Mouse (Mus musculus) kidney, embryonic 16.5 days (tissue): ENCODE measurements around the gene Usp2. TPM values are rescaled to one million over a fixed set of nuclear protein-coding genes. Genes with fewer than 3 reads are reported as not detected.

Source experiments
- ATAC-seq: fragments of 200-750 bp; cut with Nextera tagmentation; 2 replicates; pipeline ENCODE4 v1.8.0; 2017; ENCODE audit warnings: moderate TSS enrichment; ENCODE audit not compliant: low FRiP score, low TSS enrichment
- H3K27ac ChIP-seq: fragments of 300-500 bp; sonication (generic); 2 replicates; pipeline ENCODE4 v1.5.1; 2014; ENCODE audit warnings: low read length
- H3K27me3 ChIP-seq: fragments of 300-500 bp; sonication (generic); 2 replicates; pipeline ENCODE4 v1.6.1; 2014; ENCODE audit warnings: low read length, control low read depth, mixed read lengths; ENCODE audit not compliant: insufficient read depth
- H3K36me3 ChIP-seq: fragments of 300-500 bp; sonication (generic); 2 replicates; pipeline ENCODE4 v1.6.1; 2014; ENCODE audit warnings: low read length, control low read depth, mixed read lengths; ENCODE audit not compliant: insufficient read depth
- H3K4me1 ChIP-seq: fragments of 300-500 bp; sonication (generic); 2 replicates; pipeline ENCODE4 v1.6.1; 2014; ENCODE audit warnings: low read length, control low read depth, mixed read lengths; ENCODE audit not compliant: insufficient read depth
- H3K4me2 ChIP-seq: fragments of 300-500 bp; sonication (generic); replicated peaks from 2 replicates; pipeline ENCODE4 v1.6.1; 2014; ENCODE audit warnings: low read depth, low read length
- H3K4me3 ChIP-seq: fragments of 300-500 bp; sonication (generic); 2 replicates; pipeline ENCODE4 v1.5.1; 2014; ENCODE audit warnings: mild to moderate bottlenecking, low read length
- H3K9ac ChIP-seq: fragments of 300-500 bp; sonication (generic); replicated peaks from 2 replicates; pipeline ENCODE4 v1.6.1; 2014; ENCODE audit warnings: low read length
- H3K9me3 ChIP-seq: fragments of 300-500 bp; sonication (generic); 2 replicates; pipeline ENCODE4 v1.6.1; 2016; ENCODE audit warnings: low read length, control low read depth
- WGBS: fragments of 180-500 bp; shearing (Covaris S2); extraction: QIAGEN DNeasy Blood & Tissue Kit; methylation state at CpG from one replicate; pipeline ENCODE4 v1.1.7; 2014; 5-methylcytosine and 5-hydroxymethylcytosine counted together
- polyA plus RNA-seq: library from polyadenylated mRNA; unstranded; fragments of >200 nt; fragmentation: Nextera tagmentation; extraction: Ambion mirVana; gene quantifications from 2 replicates; pipeline ENCODE4 v1.2.1, GENCODE M21; 2015

Gene Usp2
- polyA plus RNA-seq, 1 experiment from 2014 or later, result 53.9 TPM

DNA sequence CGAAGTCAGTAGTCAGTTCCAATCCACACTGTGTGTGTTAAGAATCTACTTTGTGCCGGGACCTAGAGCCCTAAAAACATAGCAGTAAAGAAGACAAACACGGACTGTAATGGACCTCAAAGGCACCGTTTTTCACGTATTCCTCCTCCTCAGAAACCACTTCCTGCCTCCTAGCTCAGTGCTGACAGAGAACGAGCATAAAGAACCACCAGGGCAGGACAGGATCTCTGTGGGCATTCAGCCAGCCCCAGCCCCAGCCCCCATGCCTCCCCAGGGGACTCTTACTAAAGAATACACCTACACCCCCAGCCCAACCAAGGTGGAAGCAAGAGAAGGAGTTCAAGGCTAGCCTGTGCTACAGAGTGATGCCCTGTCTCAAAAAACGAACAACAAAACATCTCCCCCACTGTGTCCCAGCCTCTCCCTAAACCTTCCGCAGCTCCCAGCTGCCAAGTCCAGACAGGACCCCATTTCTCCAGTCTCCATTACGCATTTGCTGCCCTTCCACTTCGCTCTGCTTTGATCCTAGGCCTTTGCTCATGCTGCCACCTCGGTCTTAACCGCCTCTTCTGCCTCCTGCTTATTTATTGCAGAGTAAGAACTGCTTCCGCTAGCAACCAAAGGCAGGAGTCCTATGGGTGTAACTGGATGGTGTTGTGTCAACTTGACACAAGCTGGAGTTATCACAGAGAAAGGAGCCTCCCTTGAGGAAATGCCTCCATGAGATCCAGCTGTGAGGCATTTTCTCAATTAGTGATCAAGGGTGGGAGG lies 32.7 kb upstream of the Usp2 start:
- WGBS, result 49% methylated on average over 13 of the region's 13 CpGs
- H3K36me3 ChIP-seq, result no peaks in the 10 kb centered on the region
- no peak for ATAC-seq
- no peaks in the 10 kb centered on the region for H3K9me3 ChIP-seq
- H3K4me3 ChIP-seq, result no peak overlapping the region
- peaks cover 5% of the 10 kb centered on the region for H3K4me1 ChIP-seq
- no peaks in the 10 kb centered on the region for H3K27me3 ChIP-seq
- no peak overlapping the region for H3K4me2 ChIP-seq
- no peak overlapping the region for H3K27ac ChIP-seq
- H3K9ac ChIP-seq, result no peak overlapping the region

DNA sequence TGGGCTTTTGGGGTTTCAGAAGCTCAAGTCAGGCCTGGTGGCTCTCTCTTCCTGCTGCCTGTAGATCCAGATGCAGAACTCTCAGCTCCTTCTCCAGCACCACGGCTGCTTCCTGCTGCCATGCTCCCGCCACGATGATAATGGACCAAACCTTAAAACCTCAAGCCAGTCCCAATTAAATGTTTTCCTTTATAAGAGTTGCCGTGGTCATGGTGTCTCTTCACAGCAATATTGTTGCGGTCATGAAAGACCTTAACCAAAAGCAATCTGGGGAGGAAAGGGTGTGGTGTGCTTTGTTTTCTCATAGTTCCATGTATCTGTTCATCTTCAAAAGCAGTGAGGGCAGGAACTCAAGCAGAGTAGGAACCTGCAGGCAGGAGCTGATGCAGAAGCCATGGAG lies 29.7 kb upstream of the Usp2 start:
- no peaks in the 10 kb centered on the region for H3K9me3 ChIP-seq
- H3K4me3 ChIP-seq, result no peak overlapping the region
- H3K27ac ChIP-seq, result no peak overlapping the region
- 94% methylated on average over 5 of the region's 5 CpGs for WGBS
- ATAC-seq, result no peak
- no peaks in the 10 kb centered on the region for H3K36me3 ChIP-seq
- H3K4me2 ChIP-seq, result no peak overlapping the region
- H3K27me3 ChIP-seq, result peaks cover 4% of the 10 kb centered on the region; the same call in 1 of the 2 replicates
- H3K9ac ChIP-seq, result no peak overlapping the region
- no peaks in the 10 kb centered on the region for H3K4me1 ChIP-seq

DNA sequence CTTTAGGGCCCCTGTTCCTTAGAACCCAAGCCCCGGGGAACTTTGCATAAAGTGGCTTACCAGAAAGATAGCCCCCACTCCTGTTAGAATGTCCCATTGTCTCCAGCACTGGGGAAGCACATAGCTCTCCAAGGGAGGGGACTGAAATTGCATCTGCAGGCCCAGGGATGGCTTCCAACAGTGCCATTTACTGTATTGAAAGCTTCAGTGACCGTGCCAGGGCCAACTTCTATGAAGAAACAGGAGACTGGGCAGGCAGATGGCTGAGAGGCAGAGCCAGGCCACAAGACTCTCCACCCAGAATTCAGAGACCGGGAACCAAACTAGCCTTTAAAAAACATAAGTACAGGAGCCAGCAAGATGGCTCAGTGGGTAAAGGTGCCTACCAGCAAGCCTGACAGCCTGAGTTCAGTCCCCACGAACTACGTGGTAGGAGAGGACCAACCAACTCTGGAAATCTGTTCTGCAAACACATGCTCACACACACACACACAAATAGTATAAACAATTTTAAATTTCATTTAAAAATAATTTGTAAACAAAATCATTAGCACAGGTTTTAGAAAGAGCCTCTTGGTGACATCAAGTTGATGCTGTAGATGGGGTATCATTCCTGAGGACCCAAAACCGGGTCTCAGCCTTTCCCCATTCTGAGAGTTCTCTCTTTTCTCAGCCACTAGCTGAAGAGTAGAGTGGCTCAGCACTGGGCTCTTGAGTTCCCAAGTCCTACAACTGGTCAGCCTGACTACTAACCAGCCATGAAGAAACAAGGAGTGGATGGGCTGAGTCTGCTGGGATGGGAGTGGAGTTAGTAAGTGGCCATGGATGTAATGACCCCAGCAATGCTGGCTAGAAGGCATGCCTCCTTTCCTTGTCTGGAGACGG lies 25.1 kb upstream of the Usp2 start:
- Histone ChIP-seq H3K9me3 (no peaks in the 10 kb centered on the region), H3K27ac (no peak overlapping the region), H3K4me1 (peaks cover 16% of the 10 kb centered on the region; the same call in 1 of the 2 replicates), H3K4me3 (no peak overlapping the region), H3K4me2 (no peak overlapping the region), H3K36me3 (no peaks in the 10 kb centered on the region), H3K27me3 (peaks cover 30% of the 10 kb centered on the region), H3K9ac (no peak overlapping the region)
- no peak for ATAC-seq
- 71% methylated on average over 7 of the region's 7 CpGs for WGBS

DNA sequence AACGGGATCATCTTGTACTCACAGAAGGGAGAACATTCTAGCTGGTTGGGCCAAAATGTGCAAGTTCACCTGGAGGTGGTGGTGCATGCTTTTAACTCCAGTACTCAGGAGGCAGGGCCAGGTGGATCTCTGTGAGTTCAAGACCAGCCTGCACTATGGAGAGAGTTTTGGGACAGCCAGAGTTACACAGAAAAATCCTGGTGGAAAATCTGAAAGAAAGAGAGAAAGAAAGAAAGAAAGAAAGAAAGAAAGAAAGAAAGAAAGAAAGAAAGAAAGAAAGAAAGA lies 24.5 kb upstream of the Usp2 start:
- no peaks in the 10 kb centered on the region for H3K9me3 ChIP-seq
- H3K4me3 ChIP-seq, result no peak overlapping the region
- no peak overlapping the region for H3K27ac ChIP-seq
- WGBS, result 89% methylated on average over 1 of the region's 1 CpGs
- no peak for ATAC-seq
- no peak overlapping the region for H3K4me2 ChIP-seq
- H3K27me3 ChIP-seq, result peaks cover 30% of the 10 kb centered on the region
- peaks cover 16% of the 10 kb centered on the region; the same call in 1 of the 2 replicates for H3K4me1 ChIP-seq
- no peak overlapping the region for H3K9ac ChIP-seq
- no peaks in the 10 kb centered on the region for H3K36me3 ChIP-seq

DNA sequence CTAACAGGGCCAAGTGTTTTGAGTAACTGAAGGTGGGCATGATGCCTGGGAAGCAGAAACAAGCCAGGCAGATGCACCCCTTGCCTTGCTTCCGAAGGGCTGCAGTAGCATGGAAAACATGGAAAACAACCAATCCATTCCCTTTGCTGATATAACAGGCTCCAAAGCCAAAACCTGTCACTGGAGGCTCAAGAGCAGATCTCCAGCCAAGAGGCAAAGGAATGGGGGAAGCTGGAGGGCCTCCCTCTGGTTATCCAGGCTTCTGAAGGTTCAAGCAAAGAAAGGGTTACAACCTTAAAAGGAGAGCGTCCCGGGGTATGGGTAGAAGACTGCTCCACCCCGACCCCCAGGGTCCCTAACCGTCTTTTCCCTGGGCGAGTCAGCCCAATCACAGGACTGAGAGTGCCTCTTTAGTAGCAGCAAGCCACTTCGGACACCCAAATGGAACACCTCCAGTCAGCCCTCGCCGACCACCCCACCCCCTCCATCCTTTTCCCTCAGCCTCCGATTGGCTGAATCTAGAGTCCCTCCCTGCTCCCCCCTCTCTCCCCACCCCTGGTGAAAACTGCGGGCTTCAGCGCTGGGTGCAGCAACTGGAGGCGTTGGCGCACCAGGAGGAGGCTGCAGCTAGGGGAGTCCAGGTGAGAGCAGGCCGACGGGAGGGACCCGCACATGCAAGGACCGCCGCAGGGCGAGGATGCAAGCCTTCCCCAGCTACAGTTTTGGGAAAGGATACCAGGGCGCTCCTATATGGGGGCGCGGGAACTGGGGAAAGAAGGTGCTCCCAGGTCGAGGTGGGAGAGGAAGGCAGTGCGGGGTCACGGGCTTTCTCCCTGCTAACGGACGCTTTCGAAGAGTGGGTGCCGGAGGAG lies 23.7 kb upstream of the Usp2 start, which contains the start of gene Thy1:
Gene Thy1 (plus strand): TSS at position 549 of the 872 bp plus-strand sequence.
- peak within 1 kb of the TSS; percentile 49; the same call in 1 of the 2 replicates for H3K9ac ChIP-seq
- H3K27ac ChIP-seq, result no peak within 1 kb of the TSS
- H3K4me2 ChIP-seq, result peak within 1 kb of the TSS; percentile 60
- peaks cover 30% of the 10 kb centered on the region for H3K27me3 ChIP-seq
- ATAC-seq, result peak; percentile 82
- H3K36me3 ChIP-seq, result no peaks in the 10 kb centered on the region
- H3K9me3 ChIP-seq, result no peaks in the 10 kb centered on the region
- peaks cover 16% of the 10 kb centered on the region; the same call in 1 of the 2 replicates for H3K4me1 ChIP-seq
- under 1% methylated on average over 30 of the region's 30 CpGs for WGBS
- peak within 1 kb of the TSS; percentile 50 for H3K4me3 ChIP-seq

DNA sequence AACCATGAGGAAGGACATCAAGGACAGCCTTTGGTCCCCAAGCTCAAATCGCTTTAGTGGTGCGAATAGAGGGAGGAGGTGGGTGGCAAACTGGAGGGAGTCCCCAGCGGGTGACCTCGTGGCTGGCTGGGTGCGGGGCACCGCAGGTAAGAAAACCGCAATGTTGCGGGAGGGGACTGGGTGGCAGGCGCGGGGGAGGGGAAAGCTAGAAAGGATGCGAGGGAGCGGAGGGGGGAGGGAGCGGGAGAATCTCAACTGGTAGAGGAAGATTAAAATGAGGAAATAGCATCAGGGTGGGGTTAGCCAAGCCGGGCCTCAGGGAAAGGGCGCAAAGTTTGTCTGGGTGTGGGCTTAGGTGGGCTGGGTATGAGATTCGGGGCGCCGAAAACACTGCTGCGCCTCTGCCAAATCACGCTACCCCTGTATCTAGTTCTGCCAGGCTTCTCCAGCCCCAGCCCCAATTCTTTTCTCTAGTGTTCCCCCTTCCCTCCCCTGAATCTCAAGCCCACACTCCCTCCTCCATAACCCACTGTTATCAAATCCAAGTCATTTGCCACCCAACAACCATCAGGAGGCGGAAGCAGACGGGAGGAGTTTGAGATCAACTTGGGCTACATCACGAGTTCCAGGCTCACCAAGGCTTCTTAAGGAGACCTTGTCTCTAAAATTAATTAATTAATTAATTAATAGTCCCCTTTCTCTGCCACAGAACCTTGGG lies 23.0 kb upstream of the Usp2 start:
- H3K4me1 ChIP-seq, result peaks cover 16% of the 10 kb centered on the region; the same call in 1 of the 2 replicates
- no peaks in the 10 kb centered on the region for H3K36me3 ChIP-seq
- H3K4me3 ChIP-seq, result peak overlapping the region; percentile 50
- H3K27ac ChIP-seq, result no peak overlapping the region
- 4% methylated on average over 21 of the region's 23 CpGs for WGBS
- no peak for ATAC-seq
- H3K27me3 ChIP-seq, result peaks cover 30% of the 10 kb centered on the region
- peak overlapping the region; percentile 49; the same call in 1 of the 2 replicates for H3K9ac ChIP-seq
- no peaks in the 10 kb centered on the region for H3K9me3 ChIP-seq
- H3K4me2 ChIP-seq, result peak overlapping the region; percentile 60

DNA sequence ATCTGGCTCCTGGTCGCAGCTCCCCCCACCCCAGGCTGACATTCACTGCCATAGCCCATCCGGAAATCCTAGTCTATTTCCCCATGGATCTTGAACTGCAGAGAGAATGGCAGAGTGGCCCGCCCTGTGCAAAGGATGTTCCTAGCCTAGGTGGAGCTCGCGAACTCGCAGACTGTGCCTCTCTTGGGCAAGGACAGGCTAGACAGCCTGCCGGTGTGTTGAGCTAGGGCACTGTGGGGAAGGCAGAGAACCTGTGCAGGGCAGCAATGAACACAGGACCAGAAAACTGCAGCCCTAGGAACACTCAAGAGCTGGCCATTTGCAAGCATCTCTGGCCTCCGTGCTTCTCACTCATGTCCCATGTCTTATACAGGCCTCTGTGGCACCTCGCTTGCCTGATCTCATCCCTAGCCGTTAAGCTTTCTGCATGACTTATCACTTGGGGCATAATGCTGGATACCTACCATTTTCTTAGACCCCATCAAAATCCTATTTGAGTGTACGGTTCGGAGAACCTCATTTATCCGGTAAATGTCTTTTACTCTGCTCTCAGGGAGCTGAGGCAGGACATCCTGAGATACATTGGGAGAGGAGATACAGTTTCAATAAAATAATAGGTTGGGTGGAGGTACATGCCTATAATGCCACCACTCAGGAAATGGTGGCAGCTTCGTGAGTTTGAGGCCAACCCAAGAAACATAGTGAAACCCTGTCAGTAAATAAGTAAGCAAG lies 22.2 kb upstream of the Usp2 start:
- Histone ChIP-seq H3K9me3 (no peaks in the 10 kb centered on the region), H3K4me2 (peak overlapping the region; percentile 60), H3K27ac (no peak overlapping the region), H3K36me3 (no peaks in the 10 kb centered on the region), H3K4me1 (peaks cover 16% of the 10 kb centered on the region; the same call in 1 of the 2 replicates), H3K9ac (0 out of 2 replicates have a peak overlapping the region, but pooled peaks have one; percentile 22), H3K27me3 (peaks cover 30% of the 10 kb centered on the region), H3K4me3 (peak overlapping the region; percentile 50)
- 43% methylated on average over 14 of the region's 14 CpGs for WGBS
- no peak for ATAC-seq

DNA sequence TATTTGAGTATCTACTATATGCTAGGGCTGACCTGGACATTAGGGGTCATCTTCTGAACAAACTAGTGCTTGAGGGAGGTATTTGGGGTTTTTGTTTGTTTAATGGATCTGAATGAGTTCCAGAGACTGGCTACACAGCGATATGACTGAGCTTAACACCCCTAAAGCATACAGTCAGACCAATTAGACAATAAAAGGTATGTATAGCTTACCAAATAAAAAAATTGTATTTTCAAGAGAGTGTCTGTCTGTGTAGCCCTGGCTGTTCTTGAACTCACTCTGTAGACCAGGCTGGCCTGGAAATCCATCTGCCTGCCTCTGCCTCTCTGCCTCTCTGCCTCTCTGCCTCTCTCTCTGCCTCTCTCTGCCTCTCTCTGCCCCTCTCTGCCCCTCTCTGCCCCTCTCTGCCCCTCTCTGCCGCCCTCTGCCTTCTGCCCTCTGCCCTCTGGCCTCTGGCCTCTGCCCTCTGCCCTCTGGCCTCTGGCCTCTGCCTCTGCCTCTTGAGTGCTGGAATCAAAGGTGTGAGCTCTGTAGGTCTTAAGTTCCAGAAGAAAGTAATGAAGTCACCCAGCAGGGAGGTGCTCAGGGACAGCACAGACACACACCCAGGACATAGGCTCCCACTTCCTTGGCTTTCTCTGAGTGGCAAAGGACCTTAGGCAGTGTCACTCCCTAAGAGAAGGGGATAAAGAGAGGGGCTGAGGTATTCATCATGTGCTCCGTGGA lies 21.5 kb upstream of the Usp2 start:
- 76% methylated on average over 3 of the region's 3 CpGs for whole genome bisulfite sequencing
- H3K27me3 ChIP-seq, result peaks cover 30% of the 10 kb centered on the region
- ATAC-seq, result no peak

More for the DNA sequence above, 21.5 kb upstream of the Usp2 start:
- Histone ChIP-seq H3K4me1 (peaks cover 16% of the 10 kb centered on the region; the same call in 1 of the 2 replicates), H3K36me3 (no peaks in the 10 kb centered on the region), H3K4me3 (peak overlapping the region; percentile 50; the same call in 1 of the 2 replicates), H3K27ac (no peak overlapping the region), H3K9me3 (no peaks in the 10 kb centered on the region), H3K4me2 (peak overlapping the region; percentile 60; the same call in 1 of the 2 replicates), H3K9ac (no peak overlapping the region)
